Mouse (Mus musculus) testis, adult 2 months (tissue): Measurements from ENCODE around the gene Usp34.
"Not testable (repeated sequence)": the region's sequence is repeated elsewhere in the genome, so short reads cannot be mapped to it uniquely, and the experiment has no call there.

Experiments used
- CTCF ChIP-seq: fragments of 200-500 bp; IDR thresholded peaks from 2 replicates; pipeline ENCODE4 v1.5.1; 2012; ENCODE audit warnings: low read depth, mild to moderate bottlenecking, inconsistent platforms, low read length, moderate library complexity; ENCODE audit not compliant: control insufficient read depth, insufficient read depth, insufficient replicate concordance
- POLR2A ChIP-seq: fragments of 200-500 bp; IDR thresholded peaks from 2 replicates; pipeline ENCODE4 v1.6.1; 2012; ENCODE audit warnings: low read depth, mild to moderate bottlenecking, inconsistent platforms, low read length, moderate library complexity; ENCODE audit not compliant: control insufficient read depth

DNA sequence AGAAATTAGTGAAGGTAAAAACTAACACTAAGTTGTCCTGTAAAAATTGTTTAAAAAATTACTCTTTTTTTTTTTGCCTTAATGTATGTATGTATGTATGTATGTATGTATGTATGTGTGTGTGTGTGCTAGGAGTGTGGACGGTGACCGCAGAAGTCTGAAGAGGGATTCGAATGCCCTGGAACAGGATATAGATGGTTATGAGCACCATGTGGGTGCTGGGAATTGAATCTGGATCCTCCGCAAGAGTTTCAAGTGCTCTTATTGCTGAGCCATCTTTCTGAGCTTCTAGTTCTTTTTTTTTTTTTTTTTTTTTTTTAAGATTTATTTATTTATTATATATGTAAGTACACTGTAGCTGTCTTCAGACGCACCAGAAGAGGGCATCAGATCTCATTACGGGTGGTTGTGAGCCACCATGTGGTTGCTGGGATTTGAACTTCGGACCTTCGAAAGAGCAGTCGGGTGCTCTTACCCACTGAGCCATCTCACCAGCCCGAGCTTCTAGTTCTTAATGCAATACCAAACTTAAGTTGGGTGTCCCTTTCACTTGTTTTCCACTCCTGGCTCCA lies 1.5 kb upstream of the Usp34 start:
- TF ChIP-seq POLR2A, CTCF: not testable (repeated sequence)
